Mouse (Mus musculus): ENCODE measurements at regions not wholly inside any gene's neighbourhood (a gene's known extent, or its start where the extent isn't known, plus 50 kb on each side); places are given as distances from the start of the nearest gene placed in this dataset.

DNA sequence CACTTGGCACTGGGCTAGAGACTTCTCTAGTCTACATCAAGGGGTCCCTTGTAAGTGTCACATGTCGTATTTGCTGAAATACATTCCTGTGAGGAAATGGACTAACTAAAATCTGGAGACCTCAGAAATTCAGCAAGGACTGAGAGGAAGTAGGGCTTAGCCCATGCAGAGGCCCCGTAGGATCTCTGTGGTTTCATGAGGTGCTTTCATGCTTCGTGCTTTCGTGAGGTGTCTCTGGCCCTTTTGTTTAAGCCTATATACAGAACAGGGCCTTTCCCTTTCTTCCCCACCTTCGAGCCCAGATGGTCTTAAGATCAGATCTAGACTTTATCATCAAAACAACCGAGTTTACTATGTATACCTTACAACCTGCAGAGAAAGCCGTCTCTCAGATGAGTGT is 56.9 kb upstream of the Dnajc19 start:
- TF ChIP-seq CTCF (conservative IDR thresholded peaks at IDR 0.05; ENCODE audit: insufficient read depth, insufficient read length, low read depth, low read length), result no peak
- TF ChIP-seq POLR2A (IDR thresholded peaks at IDR 0.05; ENCODE audit: low read depth, low read length), result no peak
